Mouse (Mus musculus) macrophage (primary cell): ENCODE measurements around the gene Vav1. TPM values are rescaled to one million over a fixed set of nuclear protein-coding genes. Genes with fewer than 3 reads are reported as not detected.
"Not testable (repeated sequence)": the region's sequence is repeated elsewhere in the genome, so short reads cannot be mapped to it uniquely, and the experiment has no call there.

Experiments used
- H3K27ac ChIP-seq: fragments of 350-480 bp; formaldehyde crosslinking; 2 replicates; pipeline ENCODE4 v1.9.0; 2021
- H3K36me3 ChIP-seq: fragments of 350-480 bp; formaldehyde crosslinking; 2 replicates; pipeline ENCODE4 v1.9.0; 2021; ENCODE audit errors: inconsistent target
- H3K4me3 ChIP-seq: fragments of 350-480 bp; formaldehyde crosslinking; 2 replicates; pipeline ENCODE4 v1.9.0; 2021; ENCODE audit errors: inconsistent target
- H3K79me2 ChIP-seq: fragments of 350-480 bp; formaldehyde crosslinking; 2 replicates; pipeline ENCODE4 v1.9.0; 2021; ENCODE audit errors: inconsistent target
- WGBS: methylation state at CpG from one replicate; pipeline ENCODE4 v1.1.7; 2026; ENCODE audit warnings: inconsistent platforms; ENCODE audit not compliant: missing documents; 5-methylcytosine and 5-hydroxymethylcytosine counted together
- polyA plus RNA-seq: library from polyadenylated mRNA; stranded (reverse); fragments of 250-400 nt; gene quantifications from 3 replicates; pipeline ENCODE4 v1.2.4, GENCODE M21; 2018; ENCODE audit warnings: inconsistent platforms

Vav1 gene
- polyA plus RNA-seq, 1 experiment from 2014 or later, result 91.4 TPM

- Histone ChIP-seq H3K4me3 (no peak overlapping the region), H3K36me3 (peaks cover 56% of the 10 kb centered on the region), H3K79me2 (no peaks in the 10 kb centered on the region), H3K27ac (no peak overlapping the region)
- WGBS, result 88% methylated on average over 8 of the region's 8 CpGs
These were observed 48.7 kb downstream of the Vav1 start for GRCm38 (mm10) chr17:57327615-57328014.

- Histone ChIP-seq H3K36me3 (peaks cover 44% of the 10 kb centered on the region), H3K27ac (no peak overlapping the region), H3K79me2 (no peaks in the 10 kb centered on the region), H3K4me3 (no peak overlapping the region)
- 91% methylated on average over 4 of the region's 6 CpGs for WGBS
These were observed 50.0 kb downstream of the Vav1 start for GRCm38 (mm10) chr17:57328944-57329343.

GRCm38 (mm10) chr17:57330993-57331392 is 52.1 kb downstream of the Vav1 start:
- Histone ChIP-seq H3K4me3 (no peak overlapping the region), H3K27ac (no peak overlapping the region), H3K79me2 (no peaks in the 10 kb centered on the region; the same call in 1 of the 2 replicates), H3K36me3 (peaks cover 23% of the 10 kb centered on the region)
- 38% methylated on average over 8 of the region's 8 CpGs for WGBS

GRCm38 (mm10) chr17:57332241-57332640 is 53.3 kb downstream of the Vav1 start:
- no peak overlapping the region for H3K4me3 ChIP-seq
- peaks cover 12% of the 10 kb centered on the region for H3K36me3 ChIP-seq
- H3K79me2 ChIP-seq, result peaks cover 3% of the 10 kb centered on the region; the same call in 1 of the 2 replicates
- H3K27ac ChIP-seq, result no peak overlapping the region
- 89% methylated on average over 4 of the region's 4 CpGs for WGBS

GRCm38 (mm10) chr17:57334001-57334760 is 55.3 kb downstream of the Vav1 start:
- no peak overlapping the region for H3K27ac ChIP-seq
- H3K79me2 ChIP-seq, result peaks cover 8% of the 10 kb centered on the region; the same call in 1 of the 2 replicates
- WGBS, result 73% methylated on average over 9 of the region's 9 CpGs
- no peak overlapping the region for H3K4me3 ChIP-seq
- H3K36me3 ChIP-seq, result no peaks in the 10 kb centered on the region

- peaks cover 8% of the 10 kb centered on the region; the same call in 1 of the 2 replicates for H3K79me2 ChIP-seq
- no peaks in the 10 kb centered on the region for H3K36me3 ChIP-seq
- no peak overlapping the region for H3K4me3 ChIP-seq
- 5% methylated on average over 16 of the region's 16 CpGs for WGBS
- H3K27ac ChIP-seq, result peak overlapping the region; percentile 96
These were observed 55.9 kb downstream of the Vav1 start for GRCm38 (mm10) chr17:57334761-57335150.

- peak overlapping the region; percentile 96 for H3K27ac ChIP-seq
- WGBS, result 27% methylated on average over 9 of the region's 9 CpGs
These were observed 56.3 kb downstream of the Vav1 start for GRCm38 (mm10) chr17:57335194-57335593.

GRCm38 (mm10) chr17:57335673-57336303 is 56.9 kb downstream of the Vav1 start:
- no peaks in the 10 kb centered on the region for H3K36me3 ChIP-seq
- peak overlapping the region; percentile 96 for H3K27ac ChIP-seq
- no peak overlapping the region for H3K4me3 ChIP-seq
- 14% methylated on average over 11 of the region's 11 CpGs for WGBS
- peaks cover 8% of the 10 kb centered on the region; the same call in 1 of the 2 replicates for H3K79me2 ChIP-seq

More at GRCm38 (mm10) chr17:57335194-57335593, 56.3 kb downstream of the Vav1 start:
- H3K36me3 ChIP-seq, H3K79me2 ChIP-seq, H3K4me3 ChIP-seq: not testable (repeated sequence)

GRCm38 (mm10) chr17:57337996-57338395 is 59.1 kb downstream of the Vav1 start:
- 4% methylated on average over 10 of the region's 10 CpGs for WGBS
- Histone ChIP-seq H3K36me3 (no peaks in the 10 kb centered on the region), H3K4me3 (no peak overlapping the region), H3K27ac (peak overlapping the region; percentile 96), H3K79me2 (peaks cover 8% of the 10 kb centered on the region; the same call in 1 of the 2 replicates)

- Histone ChIP-seq H3K27ac (peak overlapping the region; percentile 96), H3K79me2 (peaks cover 8% of the 10 kb centered on the region; the same call in 1 of the 2 replicates), H3K36me3 (no peaks in the 10 kb centered on the region), H3K4me3 (no peak overlapping the region)
- 77% methylated on average over 8 of the region's 9 CpGs for WGBS
These were observed 60.4 kb downstream of the Vav1 start for GRCm38 (mm10) chr17:57339298-57339697.

- Histone ChIP-seq H3K27ac (peak overlapping the region; percentile 96), H3K79me2 (peaks cover 8% of the 10 kb centered on the region; the same call in 1 of the 2 replicates), H3K36me3 (no peaks in the 10 kb centered on the region), H3K4me3 (no peak overlapping the region)
- 12% methylated on average over 4 of the region's 4 CpGs for WGBS
These were observed 62.7 kb downstream of the Vav1 start for GRCm38 (mm10) chr17:57341568-57341967.

- 0% methylated on average over 2 of the region's 2 CpGs for WGBS
- H3K79me2 ChIP-seq, result no peaks in the 10 kb centered on the region
These were observed 65.3 kb downstream of the Vav1 start for GRCm38 (mm10) chr17:57344029-57344707.

GRCm38 (mm10) chr17:57347017-57347416 is 68.1 kb downstream of the Vav1 start:
- peak overlapping the region; percentile 99 for H3K27ac ChIP-seq
- no peaks in the 10 kb centered on the region for H3K79me2 ChIP-seq
- H3K36me3 ChIP-seq, result no peaks in the 10 kb centered on the region
- no peak overlapping the region for H3K4me3 ChIP-seq
- WGBS, result 2% methylated on average over 6 of the region's 6 CpGs

More at GRCm38 (mm10) chr17:57344029-57344707, 65.3 kb downstream of the Vav1 start:
- Histone ChIP-seq H3K27ac (peak overlapping the region; percentile 96), H3K4me3 (no peak overlapping the region), H3K36me3 (no peaks in the 10 kb centered on the region)

GRCm38 (mm10) chr17:57347781-57348180 is 68.9 kb downstream of the Vav1 start:
- no peak overlapping the region for H3K4me3 ChIP-seq
- no peaks in the 10 kb centered on the region for H3K36me3 ChIP-seq
- H3K79me2 ChIP-seq, result no peaks in the 10 kb centered on the region
- 25% methylated on average over 2 of the region's 2 CpGs for WGBS
- H3K27ac ChIP-seq, result peak overlapping the region; percentile 99
